Mouse (Mus musculus): ENCODE measurements around the gene Ppp1r14c.

DNA sequence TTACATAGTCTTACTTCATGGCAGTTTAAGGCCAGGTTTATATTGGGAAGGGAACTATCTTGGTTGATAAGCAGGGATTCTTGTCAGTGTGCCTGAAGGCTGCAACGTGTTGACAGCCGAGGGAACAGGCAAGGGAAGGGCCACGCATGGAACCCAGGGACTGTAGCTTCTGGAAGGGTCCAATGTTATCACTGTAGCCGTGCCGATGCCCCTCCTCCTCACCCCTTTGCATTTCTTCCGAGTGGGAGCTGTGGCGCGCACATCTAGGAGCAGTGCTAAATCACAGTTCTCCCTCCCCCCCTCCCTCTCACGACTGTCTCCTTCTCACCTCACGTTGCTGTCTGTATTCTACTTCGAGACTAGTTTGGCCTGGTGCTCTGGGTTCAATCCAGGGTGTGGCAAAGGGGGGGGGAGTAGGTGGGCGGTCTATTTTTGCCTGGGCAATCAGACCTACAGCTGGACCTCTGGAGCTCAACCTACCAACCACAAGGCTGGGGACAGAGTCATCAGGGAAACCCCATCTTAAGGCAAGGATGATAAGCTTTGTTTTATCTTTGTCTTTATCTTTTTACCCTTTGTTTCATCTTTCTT, 29.6 kb downstream of the Ppp1r14c start:
- TF ChIP-seq CTCF (IDR thresholded peaks at IDR 0.05; ENCODE audit: extremely low read depth, insufficient read depth, low read length) = no peak
- TF ChIP-seq POLR2A (IDR thresholded peaks at IDR 0.05; ENCODE audit: extremely low read depth, insufficient read depth, low read length) = no peak

All from cortical plate, adult 2 months (tissue).